26 mouse cellular contexts compared by ENCODE assay signal in genomic region chr17:83887241-83887640, GRCm38 (mm10). TPM values are rescaled to one million over a fixed set of nuclear protein-coding genes. Genes with fewer than 3 reads are reported as not detected.
DNase-seq lines count a peak whose midpoint lies in the region; ATAC-seq lines count a peak whose summit lies in the region.
"Had no signal": no experiment of that assay in that cellular context is flagged by ENCODE, and none has a peak within 500 bp of the region (broad histone marks: within the 10 kb centered on the region; RNA-seq: fewer than 3 reads in every experiment).

No protein-coding gene starts in this region.

- WGBS in limb, embryonic 15.5 days: 76% methylated on average over 5 of the region's 5 CpGs
- WGBS in limb, embryonic 10.5 days: 91% methylated on average over 5 of the region's 5 CpGs
- WGBS in hindbrain, embryonic 12.5 days: 76% methylated on average over 5 of the region's 5 CpGs

- no peaks in the 10 kb centered on the region for H3K27me3 ChIP-seq in limb, embryonic 15.5 days
- H3K27me3 ChIP-seq in limb, embryonic 10.5 days (ENCODE audit: low read depth, poor library complexity, severe bottlenecking): no peaks in the 10 kb centered on the region
- H3K27me3 ChIP-seq in hindbrain, embryonic 12.5 days: no peaks in the 10 kb centered on the region
- H3K27me3 ChIP-seq: CH12.LX; embryonic facial prominence, embryonic 13.5 days; embryonic facial prominence, embryonic 15.5 days; forebrain, embryonic 13.5 days; forebrain, embryonic 15.5 days had no signal

- no peak overlapping the region for H3K9ac ChIP-seq in limb, embryonic 15.5 days
- no peak overlapping the region for H3K9ac ChIP-seq in hindbrain, embryonic 12.5 days
- H3K9ac ChIP-seq: embryonic facial prominence, embryonic 13.5 days; embryonic facial prominence, embryonic 15.5 days; forebrain, embryonic 13.5 days; forebrain, embryonic 15.5 days; forebrain, postnatal 0 days had no signal

- peak overlapping the region; percentile 4; the same call in 1 of the 2 replicates for H3K27ac ChIP-seq in limb, embryonic 15.5 days
- H3K27ac ChIP-seq in limb, embryonic 10.5 days: no peak overlapping the region
- peak overlapping the region; percentile 36; the same call in 1 of the 2 replicates for H3K27ac ChIP-seq in brown adipose tissue, adult 24 weeks (replicated peaks; ENCODE audit: low read depth, low read length)
- H3K27ac ChIP-seq in hindbrain, embryonic 12.5 days: no peak overlapping the region
- H3K27ac ChIP-seq: embryonic facial prominence, embryonic 13.5 days; embryonic facial prominence, embryonic 15.5 days; forebrain, embryonic 13.5 days; forebrain, embryonic 15.5 days had no signal

- peaks cover 49% of the 10 kb centered on the region for H3K4me1 ChIP-seq in limb, embryonic 15.5 days
- H3K4me1 ChIP-seq in limb, embryonic 10.5 days: peaks cover 31% of the 10 kb centered on the region
- H3K4me1 ChIP-seq in brown adipose tissue, adult 24 weeks (ENCODE audit: control insufficient read depth, insufficient read depth, insufficient read length, low read length): peaks cover 24% of the 10 kb centered on the region
- peaks cover 11% of the 10 kb centered on the region for H3K4me1 ChIP-seq in hindbrain, embryonic 12.5 days

- no peak for DNase-seq in frontal cortex, postnatal 36 days (ENCODE audit: low spot score in 2 of 2)
- DNase-seq in limb, embryonic 10.5 days (ENCODE audit: low spot score): no peak
- DNase-seq in ovary, postnatal 10 days (ENCODE audit: low spot score): no peak
- DNase-seq: adrenal gland, adult 2 months; adrenal gland, postnatal 10 days; adrenal gland, postnatal 25 days; B cell, adult 2 months; cerebellum, adult 11 months; cerebellum, adult 8-10 months; cerebellum, adult 9-11 months; cerebellum, postnatal 14 days; cerebellum, postnatal 36 days; embryo, embryonic 11 days; forebrain, postnatal 0 days had no signal

- no peaks in the 10 kb centered on the region for H3K36me3 ChIP-seq in limb, embryonic 15.5 days
- no peaks in the 10 kb centered on the region for H3K36me3 ChIP-seq in limb, embryonic 10.5 days
- no peaks in the 10 kb centered on the region for H3K36me3 ChIP-seq in hindbrain, embryonic 12.5 days
- H3K36me3 ChIP-seq: embryonic facial prominence, embryonic 13.5 days; embryonic facial prominence, embryonic 15.5 days; forebrain, embryonic 15.5 days; G1E had no signal

- no peak overlapping the region for H3K4me3 ChIP-seq in limb, embryonic 15.5 days
- no peak overlapping the region for H3K4me3 ChIP-seq in limb, embryonic 10.5 days
- H3K4me3 ChIP-seq in brown adipose tissue, adult 24 weeks (ENCODE audit: insufficient read depth, low read depth, low read length): no peak overlapping the region
- no peak overlapping the region for H3K4me3 ChIP-seq in hindbrain, embryonic 12.5 days
- H3K4me3 ChIP-seq: embryonic facial prominence, embryonic 13.5 days; embryonic facial prominence, embryonic 15.5 days; forebrain, embryonic 13.5 days; forebrain, embryonic 15.5 days had no signal

- ATAC-seq in frontal cortex, adult (ENCODE audit: low TSS enrichment): peak; percentile 72
- ATAC-seq in limb, embryonic 15.5 days (ENCODE audit: insufficient number of reproducible peaks, low FRiP score, low TSS enrichment, low read depth): no peak
- ATAC-seq in hindbrain, embryonic 12.5 days (ENCODE audit: low FRiP score): no peak
- ATAC-seq: CD4-positive, CD25-positive, alpha-beta regulatory T cell, adult 4 months; forebrain, embryonic 13.5 days; forebrain, embryonic 15.5 days; forebrain, postnatal 0 days had no signal

- H3K9me3 ChIP-seq in limb, embryonic 15.5 days: no peaks in the 10 kb centered on the region
- H3K9me3 ChIP-seq in limb, embryonic 10.5 days (replicated peaks): no peaks in the 10 kb centered on the region
- H3K9me3 ChIP-seq in hindbrain, embryonic 12.5 days (replicated peaks): no peaks in the 10 kb centered on the region
- H3K9me3 ChIP-seq: embryonic facial prominence, embryonic 13.5 days; embryonic facial prominence, embryonic 15.5 days; forebrain, embryonic 13.5 days; forebrain, embryonic 15.5 days; G1E had no signal

- H3K4me2 ChIP-seq in limb, embryonic 15.5 days: no peak overlapping the region
- no peak overlapping the region for H3K4me2 ChIP-seq in hindbrain, embryonic 12.5 days (replicated peaks)
- H3K4me2 ChIP-seq: embryonic facial prominence, embryonic 13.5 days; embryonic facial prominence, embryonic 15.5 days; forebrain, embryonic 13.5 days; forebrain, embryonic 15.5 days had no signal

RNA-seq across cellular contexts. Expression of gene Haao, which starts 39.5 kb away (rescaled TPM):
- polyA plus RNA-seq in limb, embryonic 15.5 days (2015; fragmentation: Nextera tagmentation; extraction: Ambion mirVana): 1.4 and 2.2 TPM in 2 replicates
- 0.70 and 0.99 TPM in 2 replicates for polyA plus RNA-seq in limb, embryonic 10.5 days (2016; fragmentation: Nextera tagmentation; extraction: Ambion mirVana)
- polyA plus RNA-seq in brown adipose tissue, adult 24 weeks (2012; ENCODE audit: insufficient read depth, insufficient read length, missing spikeins): not detected in 2 replicates
- 0.30 TPM in 1 of 2 replicates, not detected in the other for polyA plus RNA-seq in hindbrain, embryonic 12.5 days (2016; fragmentation: Nextera tagmentation; extraction: Ambion mirVana)
- polyA plus RNA-seq: forebrain, embryonic 11.5 days; forebrain, embryonic 13.5 days; forebrain, embryonic 15.5 days; forebrain, postnatal 0 days had no signal

Comparison
In these comparisons a context has a peak if more than half of its experiments do, and no peak if none do; other contexts are left out.
1. H3K27ac ChIP-seq: peak in limb, embryonic 15.5 days (single experiment) and brown adipose tissue, adult 24 weeks (single experiment); none in limb, embryonic 10.5 days (single experiment) and hindbrain, embryonic 12.5 days (single experiment).